Mouse (Mus musculus) neural tube, embryonic 11.5 days (tissue): Measurements from ENCODE around the gene Olfr878. TPM values are rescaled to one million over a fixed set of nuclear protein-coding genes. Genes with fewer than 3 reads are reported as not detected.

Experiments used
- ATAC-seq: fragments of 200-750 bp; cut with Nextera tagmentation; 2 replicates; pipeline ENCODE4 v1.8.0; 2017; ENCODE audit warnings: moderate number of reproducible peaks, mild to moderate bottlenecking, moderate TSS enrichment, moderate library complexity; ENCODE audit not compliant: insufficient read depth, low FRiP score, low TSS enrichment
- DNase-seq: peaks from one replicate; pipeline ENCODE4 v3.0.0-alpha.2; 2015; ENCODE audit warnings: low spot score
- H3K27ac ChIP-seq: fragments of 300-500 bp; sonication (generic); 2 replicates; pipeline ENCODE4 v1.5.1; 2014; ENCODE audit warnings: low read depth, mild to moderate bottlenecking, low read length
- H3K27me3 ChIP-seq: fragments of 300-500 bp; sonication (generic); 2 replicates; pipeline ENCODE4 v1.6.1; 2014; ENCODE audit warnings: mild to moderate bottlenecking, low read length, mixed read lengths; ENCODE audit not compliant: control insufficient read depth, insufficient read depth
- H3K36me3 ChIP-seq: fragments of 300-500 bp; sonication (generic); 2 replicates; pipeline ENCODE4 v1.6.1; 2014; ENCODE audit warnings: mild to moderate bottlenecking, low read length, moderate library complexity, mixed read lengths; ENCODE audit not compliant: control insufficient read depth, insufficient read depth
- H3K4me1 ChIP-seq: fragments of 300-500 bp; sonication (generic); 2 replicates; pipeline ENCODE4 v1.6.1; 2014; ENCODE audit warnings: low read length, mixed read lengths; ENCODE audit not compliant: control insufficient read depth, insufficient read depth
- H3K4me2 ChIP-seq: fragments of 300-500 bp; sonication (generic); 2 replicates; pipeline ENCODE4 v1.6.1; 2014; ENCODE audit warnings: low read depth, mild to moderate bottlenecking, moderate library complexity
- H3K4me3 ChIP-seq: fragments of 300-500 bp; sonication (generic); 2 replicates; pipeline ENCODE4 v1.5.1; 2014; ENCODE audit warnings: low read depth, low read length
- H3K9ac ChIP-seq: fragments of 300-500 bp; sonication (generic); 2 replicates; pipeline ENCODE4 v1.6.1; 2014; ENCODE audit warnings: mild to moderate bottlenecking, low read length
- H3K9me3 ChIP-seq: fragments of 300-500 bp; sonication (generic); 2 replicates; pipeline ENCODE4 v1.6.1; 2016; ENCODE audit warnings: low read length; ENCODE audit not compliant: control insufficient read depth
- WGBS: fragments of 180-500 bp; shearing (Covaris S2); extraction: QIAGEN DNeasy Blood & Tissue Kit; methylation state at CpG from one replicate; pipeline ENCODE4 v1.1.7; 2014; 5-methylcytosine and 5-hydroxymethylcytosine counted together
- polyA plus RNA-seq: library from polyadenylated mRNA; unstranded; fragments of >200 nt; fragmentation: Nextera tagmentation; extraction: Ambion mirVana; gene quantifications from 2 replicates; pipeline ENCODE4 v1.2.1, GENCODE M21; 2014

The Olfr878 gene
- polyA plus RNA-seq = not detected in 2 replicates

GRCm38 (mm10) chr9:37917540-37917939 is at the start of gene Olfr878:
Gene Olfr878 (plus strand): TSS chr9:37917840.
- Histone ChIP-seq H3K27me3 (no peaks in the 10 kb centered on the region), H3K9ac (no peak within 1 kb of the TSS), H3K4me2 (no peak within 1 kb of the TSS), H3K9me3 (no peaks in the 10 kb centered on the region), H3K27ac (no peak within 1 kb of the TSS), H3K4me1 (no peaks in the 10 kb centered on the region), H3K36me3 (no peaks in the 10 kb centered on the region), H3K4me3 (no peak within 1 kb of the TSS)
- no peak for ATAC-seq
- WGBS = 80% methylated on average over 2 of the region's 2 CpGs
- no peak for DNase-seq

GRCm38 (mm10) chr9:37870246-37870645 is 47.4 kb upstream of the Olfr878 start:
- H3K27ac ChIP-seq = no peak overlapping the region
- no peaks in the 10 kb centered on the region for H3K36me3 ChIP-seq
- no peaks in the 10 kb centered on the region for H3K4me1 ChIP-seq
- DNase-seq = no peak
- ATAC-seq = no peak
- no peak overlapping the region for H3K9ac ChIP-seq
- no peak overlapping the region for H3K4me2 ChIP-seq
- H3K9me3 ChIP-seq = no peaks in the 10 kb centered on the region
- H3K4me3 ChIP-seq = no peak overlapping the region
- WGBS = 64% methylated on average over 1 of the region's 1 CpGs
- no peaks in the 10 kb centered on the region for H3K27me3 ChIP-seq

- Histone ChIP-seq H3K9me3 (no peaks in the 10 kb centered on the region), H3K4me1 (no peaks in the 10 kb centered on the region), H3K4me2 (no peak overlapping the region), H3K27ac (no peak overlapping the region), H3K27me3 (no peaks in the 10 kb centered on the region), H3K9ac (no peak overlapping the region), H3K4me3 (no peak overlapping the region), H3K36me3 (no peaks in the 10 kb centered on the region)
- 81% methylated on average over 1 of the region's 1 CpGs for WGBS
- ATAC-seq = no peak
- DNase-seq = no peak
These were observed 46.5 kb upstream of the Olfr878 start for GRCm38 (mm10) chr9:37871097-37871496.

GRCm38 (mm10) chr9:37871536-37871935 is 46.1 kb upstream of the Olfr878 start:
- H3K4me3 ChIP-seq = no peak overlapping the region
- no peak for ATAC-seq
- 79% methylated on average over 1 of the region's 1 CpGs for WGBS
- H3K9me3 ChIP-seq = no peaks in the 10 kb centered on the region
- H3K27me3 ChIP-seq = no peaks in the 10 kb centered on the region
- no peak overlapping the region for H3K9ac ChIP-seq
- H3K4me1 ChIP-seq = no peaks in the 10 kb centered on the region
- no peaks in the 10 kb centered on the region for H3K36me3 ChIP-seq
- no peak for DNase-seq
- H3K4me2 ChIP-seq = no peak overlapping the region
- H3K27ac ChIP-seq = no peak overlapping the region

GRCm38 (mm10) chr9:37890960-37891359 is 26.7 kb upstream of the Olfr878 start:
- Histone ChIP-seq H3K4me1 (no peaks in the 10 kb centered on the region), H3K4me2 (no peak overlapping the region), H3K27me3 (no peaks in the 10 kb centered on the region), H3K4me3 (no peak overlapping the region), H3K9me3 (no peaks in the 10 kb centered on the region), H3K27ac (no peak overlapping the region), H3K36me3 (no peaks in the 10 kb centered on the region), H3K9ac (no peak overlapping the region)
- 33% methylated on average over 2 of the region's 2 CpGs for WGBS
- no peak for DNase-seq
- ATAC-seq = no peak

GRCm38 (mm10) chr9:37896661-37897060 is 21.0 kb upstream of the Olfr878 start, which contains the start of gene Olfr145:
Gene Olfr145 (plus strand): TSS chr9:37896724.
- ATAC-seq = no peak
- Histone ChIP-seq H3K4me2 (no peak within 1 kb of the TSS), H3K4me1 (no peaks in the 10 kb centered on the region), H3K9ac (no peak within 1 kb of the TSS), H3K27me3 (no peaks in the 10 kb centered on the region), H3K36me3 (no peaks in the 10 kb centered on the region), H3K9me3 (no peaks in the 10 kb centered on the region), H3K27ac (no peak within 1 kb of the TSS), H3K4me3 (no peak within 1 kb of the TSS)
- no peak for DNase-seq
- WGBS = 60% methylated on average over 2 of the region's 2 CpGs

GRCm38 (mm10) chr9:37905555-37905954 is 12.1 kb upstream of the Olfr878 start:
- H3K9me3 ChIP-seq = no peaks in the 10 kb centered on the region
- WGBS = 77% methylated on average over 3 of the region's 3 CpGs
- H3K36me3 ChIP-seq = no peaks in the 10 kb centered on the region
- ATAC-seq = no peak
- no peak overlapping the region for H3K9ac ChIP-seq
- H3K4me1 ChIP-seq = no peaks in the 10 kb centered on the region
- H3K27me3 ChIP-seq = no peaks in the 10 kb centered on the region
- H3K4me3 ChIP-seq = no peak overlapping the region
- DNase-seq = no peak
- no peak overlapping the region for H3K4me2 ChIP-seq
- H3K27ac ChIP-seq = no peak overlapping the region

- Histone ChIP-seq H3K27ac (no peak overlapping the region), H3K9ac (no peak overlapping the region), H3K4me1 (no peaks in the 10 kb centered on the region), H3K27me3 (no peaks in the 10 kb centered on the region), H3K4me3 (no peak overlapping the region), H3K36me3 (no peaks in the 10 kb centered on the region), H3K4me2 (no peak overlapping the region), H3K9me3 (no peaks in the 10 kb centered on the region)
- DNase-seq (no peak), ATAC-seq (no peak)
- WGBS = 69% methylated on average over 1 of the region's 1 CpGs
These were observed 378 bp downstream of the Olfr878 start for GRCm38 (mm10) chr9:37918018-37918417.

- 72% methylated on average over 5 of the region's 5 CpGs for WGBS
- DNase-seq (no peak), ATAC-seq (no peak)
- H3K27me3 ChIP-seq = no peaks in the 10 kb centered on the region
- H3K36me3 ChIP-seq = no peaks in the 10 kb centered on the region
- H3K4me2 ChIP-seq = no peak overlapping the region
- H3K4me1 ChIP-seq = no peaks in the 10 kb centered on the region
- no peak overlapping the region for H3K4me3 ChIP-seq
- H3K27ac ChIP-seq = no peak overlapping the region
- H3K9ac ChIP-seq = no peak overlapping the region
- H3K9me3 ChIP-seq = no peaks in the 10 kb centered on the region
These were observed 6.6 kb downstream of the Olfr878 start for GRCm38 (mm10) chr9:37924194-37924593.
